Mouse (Mus musculus) liver, adult 2 months (tissue): ENCODE results near the gene Agap3.

Source experiments
- CTCF ChIP-seq: fragments of 200-500 bp; IDR thresholded peaks from 2 replicates; pipeline ENCODE4 v1.5.1; 2011; ENCODE audit warnings: low read depth, low read length, control low read depth
- POLR2A ChIP-seq: fragments of 200-500 bp; IDR thresholded peaks from 2 replicates; pipeline ENCODE4 v1.6.1; 2011; ENCODE audit warnings: low read length, control low read depth; ENCODE audit not compliant: insufficient read depth; ENCODE audit errors: extremely low read depth

DNA sequence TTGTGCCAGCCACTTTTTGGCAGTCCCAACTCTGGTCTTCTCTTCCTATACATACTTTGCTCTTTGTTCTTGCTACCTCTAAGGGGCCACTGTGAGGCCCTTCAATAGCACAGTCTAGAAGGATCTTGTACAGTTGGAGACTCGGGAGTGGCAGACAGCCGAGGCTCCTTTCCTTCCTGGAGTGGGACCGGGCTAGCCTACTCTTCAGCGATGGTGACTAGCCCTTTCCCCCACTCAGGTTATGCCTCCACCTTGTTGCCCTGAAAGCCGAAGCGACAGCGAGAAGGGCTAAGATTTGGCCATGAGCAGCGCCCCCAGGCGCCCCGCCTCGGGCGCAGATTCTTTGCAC lies 24.7 kb upstream of the Agap3 start:
- TF ChIP-seq POLR2A, result no peak
- no peak for TF ChIP-seq CTCF
